Mouse (Mus musculus): ENCODE measurements around the gene Foxp1.

Foxp1 gene

DNA sequence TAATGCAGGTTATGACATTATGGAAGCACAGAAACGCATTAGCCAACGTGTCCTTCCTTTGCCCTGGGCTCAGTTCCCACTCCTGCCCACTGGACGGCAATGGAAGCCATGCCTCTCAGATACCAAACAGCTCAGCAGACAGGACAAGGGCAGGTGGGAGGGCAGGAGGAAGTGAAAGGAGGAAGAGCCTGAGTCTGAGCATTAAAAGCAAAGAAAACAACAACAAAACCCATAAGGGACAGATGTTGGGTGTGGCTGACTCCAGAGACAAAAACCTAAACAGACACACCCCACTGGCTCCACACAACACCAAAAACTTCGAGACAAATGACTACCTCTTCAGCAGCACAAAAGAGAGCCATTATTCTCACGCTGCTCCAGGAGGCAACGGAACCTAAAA lies 515.0 kb downstream of the Foxp1 start:
- no peak for DNase-seq

DNA sequence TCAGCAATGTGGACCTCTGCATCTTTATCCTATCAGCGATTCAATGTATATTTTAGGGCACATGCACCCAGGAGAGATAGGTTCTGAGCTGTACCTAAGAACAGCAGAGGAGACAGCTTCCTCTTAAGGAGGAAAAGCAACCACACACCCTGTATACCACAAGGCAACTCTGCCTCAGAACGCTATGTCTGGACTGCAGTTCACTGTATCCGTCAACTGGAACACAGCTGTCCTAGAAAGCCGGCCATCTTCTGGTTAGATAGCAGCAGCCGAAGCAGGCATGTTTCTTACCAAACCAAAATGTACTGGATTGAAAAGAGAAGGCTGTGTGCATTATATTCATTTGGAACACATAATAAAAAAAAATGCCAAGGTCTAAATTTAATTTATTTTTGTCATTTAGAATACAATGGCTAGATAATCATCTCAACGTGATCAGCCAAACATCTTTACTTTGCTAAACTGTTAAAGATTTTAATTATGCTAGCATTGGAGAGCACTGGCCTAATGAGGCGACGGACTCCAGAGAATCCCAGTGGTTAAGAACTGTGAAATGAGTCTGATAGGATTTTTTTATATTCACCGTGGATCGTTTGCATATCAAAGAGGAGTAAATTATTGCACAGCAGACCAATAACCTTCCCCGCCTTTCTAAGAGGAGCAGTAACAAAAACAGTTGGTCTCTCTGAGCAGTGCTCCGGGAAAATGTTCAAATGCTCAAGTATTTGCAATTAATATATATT lies 518.1 kb downstream of the Foxp1 start:
- DNase-seq: no peak

DNA sequence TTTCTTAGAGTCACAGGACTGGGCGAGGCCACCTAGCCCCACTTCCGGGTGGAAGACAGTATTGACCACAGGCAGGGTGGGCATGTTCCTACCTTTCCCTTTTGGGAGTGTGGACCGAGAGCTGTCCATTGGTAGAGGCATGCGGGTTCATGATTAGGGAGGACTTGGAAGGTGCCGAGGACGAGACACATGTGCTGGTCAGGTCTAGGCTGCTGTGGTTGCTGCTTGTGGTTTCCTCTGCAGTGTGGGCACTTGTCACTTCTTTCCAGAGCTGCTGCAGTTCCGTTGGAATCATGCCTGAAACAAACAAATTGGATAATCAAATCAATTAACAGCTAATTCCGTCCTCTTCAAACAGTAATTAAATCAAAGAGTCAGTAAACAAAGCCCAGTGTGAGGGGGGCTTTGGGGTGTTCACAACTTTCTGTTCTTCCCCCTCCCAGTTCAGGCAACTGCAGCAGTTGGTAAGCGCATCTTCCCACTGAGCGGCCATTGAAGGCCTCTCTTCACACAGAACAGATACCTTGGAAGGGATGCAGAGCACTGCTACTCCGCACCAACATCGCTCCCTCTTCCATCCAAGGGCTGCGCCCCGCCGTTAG lies 519.3 kb downstream of the Foxp1 start:
- DNase-seq: no peak

DNA sequence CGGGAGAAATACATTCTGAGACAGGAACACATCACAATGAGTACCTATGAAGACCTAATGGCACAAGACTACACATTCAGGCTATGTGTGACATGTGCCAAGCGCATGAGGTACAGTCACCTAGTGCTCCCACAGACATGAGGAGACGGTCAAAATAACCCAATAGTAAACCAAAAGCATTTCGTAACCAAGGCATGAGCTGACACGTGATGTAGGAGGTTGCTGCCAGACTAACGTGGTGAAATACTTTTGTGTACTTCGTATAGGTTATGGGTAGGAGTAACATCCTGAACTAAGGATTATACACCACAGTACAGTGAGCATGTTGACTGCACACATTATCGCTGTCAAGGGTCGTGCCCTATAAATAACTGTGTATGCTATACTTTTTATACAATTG lies 520.9 kb downstream of the Foxp1 start:
- no peak for DNase-seq

DNA sequence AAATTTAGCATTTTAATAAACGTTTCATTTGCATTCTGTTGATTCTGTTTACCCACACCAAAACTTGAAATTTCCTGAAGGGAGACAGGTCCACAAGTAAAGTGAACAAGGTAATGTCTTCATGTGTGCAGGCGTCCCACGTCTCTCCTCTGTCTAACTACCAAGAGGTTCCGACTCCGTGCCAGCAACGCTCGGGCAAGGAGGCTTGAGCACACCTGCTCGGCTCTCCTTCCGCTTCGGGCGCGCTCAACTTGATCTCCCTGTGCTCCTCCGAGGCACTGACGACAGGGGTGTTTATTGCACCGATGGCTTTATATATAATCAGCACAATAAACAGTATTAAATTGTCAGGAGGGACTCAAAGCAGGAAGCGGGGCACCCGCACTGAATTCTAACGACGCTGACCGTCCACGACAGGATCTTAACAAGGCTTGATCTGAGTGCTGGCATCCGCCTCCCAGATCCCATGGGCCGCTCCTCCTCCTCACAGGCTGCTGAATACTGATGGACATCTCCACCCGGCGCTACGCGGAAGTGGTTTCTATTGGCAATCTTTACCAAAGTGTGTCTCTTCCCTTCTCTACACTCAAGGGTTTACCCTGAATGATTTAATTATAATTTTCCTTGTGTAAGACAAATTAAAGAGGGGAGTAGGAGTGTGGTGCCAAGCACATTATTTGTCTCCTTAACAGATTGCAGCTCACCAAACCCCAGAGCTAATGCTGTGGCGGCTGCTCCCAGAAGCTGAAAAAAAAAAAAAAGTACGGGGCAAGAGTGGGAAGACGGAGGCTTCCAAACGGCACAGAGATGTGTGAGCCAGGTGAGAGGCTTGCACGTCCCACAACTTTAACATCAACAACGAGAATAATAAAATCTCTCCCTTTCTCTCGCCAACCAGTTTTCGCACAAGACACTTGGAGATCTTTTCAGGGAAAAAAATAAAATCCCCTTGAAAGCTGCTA lies 523.3 kb downstream of the Foxp1 start:
- no peak for DNase-seq

DNA sequence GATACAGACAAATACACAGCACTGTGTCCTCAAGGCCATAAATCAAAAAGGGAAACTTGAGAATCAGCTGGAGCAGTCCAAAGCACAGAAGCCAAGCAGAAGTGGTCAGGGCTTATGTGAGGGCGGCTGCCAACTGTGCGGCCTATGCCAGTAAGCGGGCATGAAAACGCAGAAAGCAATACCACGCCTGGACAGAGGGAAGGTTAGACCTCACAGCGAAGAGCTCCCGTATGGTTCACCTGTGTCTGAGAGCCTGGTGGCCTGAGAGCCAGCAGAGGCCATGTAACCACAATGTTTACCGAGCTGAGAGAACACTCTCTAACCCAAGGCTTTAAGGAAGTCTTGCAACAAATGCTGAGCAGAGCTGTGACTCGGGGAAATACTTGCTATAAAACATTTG lies 524.8 kb downstream of the Foxp1 start:
- DNase-seq: no peak

DNA sequence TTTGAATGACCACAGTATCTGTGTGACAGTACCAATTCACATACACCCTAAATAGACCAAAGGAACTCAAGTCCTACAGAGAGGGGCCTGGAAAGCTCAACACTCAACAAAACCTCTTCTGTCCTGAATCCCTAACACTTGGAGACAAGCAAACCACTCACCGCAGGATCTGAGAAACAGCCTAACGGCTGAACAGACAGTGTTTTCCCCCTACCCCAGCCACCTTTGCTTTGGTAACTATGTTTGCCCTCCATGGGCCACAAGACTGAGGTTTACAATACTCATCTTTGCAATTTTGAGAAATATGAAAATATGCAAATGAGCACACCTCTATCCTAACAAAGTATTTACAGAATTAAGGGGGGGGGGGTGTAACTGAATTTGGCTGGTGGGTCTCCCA lies 525.7 kb downstream of the Foxp1 start:
- no peak for DNase-seq

DNA sequence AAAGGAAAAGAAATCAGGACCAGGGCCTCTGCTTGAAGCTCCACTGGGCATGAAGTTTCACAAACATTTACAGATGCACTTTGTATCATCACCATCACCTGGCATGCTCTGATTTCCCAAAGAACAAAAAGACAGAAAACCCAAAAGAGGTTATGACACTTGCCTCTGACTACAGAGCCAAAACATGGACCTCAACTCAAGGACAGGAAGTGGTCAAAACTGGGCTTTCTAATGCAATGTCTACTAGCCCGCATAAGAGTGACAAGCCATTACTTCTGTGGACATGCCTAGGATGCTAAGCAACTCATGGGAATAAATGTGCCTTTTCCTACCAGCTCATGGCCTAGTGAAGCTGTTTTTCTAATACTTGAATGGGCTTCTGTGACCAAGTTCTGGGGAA lies 526.2 kb downstream of the Foxp1 start:
- DNase-seq: no peak

DNA sequence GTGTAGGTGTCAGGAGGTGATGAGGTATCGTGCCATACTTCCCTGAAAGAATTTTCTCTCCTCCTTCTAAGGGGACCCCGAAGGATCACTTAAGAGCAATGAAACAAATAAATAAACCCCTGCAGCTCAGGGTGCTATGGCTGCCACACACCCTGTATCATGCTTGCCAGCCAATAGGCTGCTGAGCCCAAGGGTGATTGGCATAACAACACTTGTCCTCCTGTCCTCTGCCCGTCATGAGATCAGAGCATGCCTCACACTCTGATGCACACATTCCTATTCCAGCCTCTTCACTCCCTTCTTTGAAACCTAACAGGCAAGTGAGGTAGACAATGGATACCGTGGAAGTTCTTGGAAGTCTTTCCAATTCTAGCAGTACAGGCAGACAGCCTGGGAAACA lies 526.8 kb downstream of the Foxp1 start:
- DNase-seq: no peak

DNA sequence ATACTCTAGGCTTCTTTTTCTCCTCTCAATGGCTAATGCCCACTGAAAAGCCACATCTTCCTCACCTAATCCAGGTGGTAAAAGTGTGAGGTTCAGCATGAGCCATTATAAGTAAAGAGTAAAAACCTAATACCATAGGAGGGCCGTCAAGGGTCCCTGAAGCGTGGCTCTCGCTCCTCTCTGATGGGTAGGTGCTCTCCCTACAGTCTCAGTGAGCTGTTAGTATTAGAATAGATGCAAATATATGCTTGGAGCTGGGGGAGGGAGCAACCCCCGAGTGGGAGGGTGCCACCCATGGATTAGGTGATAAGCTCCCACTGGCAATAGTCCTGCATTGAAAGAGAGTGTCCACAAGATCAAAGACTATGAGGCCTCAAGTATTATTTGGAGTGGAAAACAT lies 527.6 kb downstream of the Foxp1 start:
- no peak for DNase-seq

DNA sequence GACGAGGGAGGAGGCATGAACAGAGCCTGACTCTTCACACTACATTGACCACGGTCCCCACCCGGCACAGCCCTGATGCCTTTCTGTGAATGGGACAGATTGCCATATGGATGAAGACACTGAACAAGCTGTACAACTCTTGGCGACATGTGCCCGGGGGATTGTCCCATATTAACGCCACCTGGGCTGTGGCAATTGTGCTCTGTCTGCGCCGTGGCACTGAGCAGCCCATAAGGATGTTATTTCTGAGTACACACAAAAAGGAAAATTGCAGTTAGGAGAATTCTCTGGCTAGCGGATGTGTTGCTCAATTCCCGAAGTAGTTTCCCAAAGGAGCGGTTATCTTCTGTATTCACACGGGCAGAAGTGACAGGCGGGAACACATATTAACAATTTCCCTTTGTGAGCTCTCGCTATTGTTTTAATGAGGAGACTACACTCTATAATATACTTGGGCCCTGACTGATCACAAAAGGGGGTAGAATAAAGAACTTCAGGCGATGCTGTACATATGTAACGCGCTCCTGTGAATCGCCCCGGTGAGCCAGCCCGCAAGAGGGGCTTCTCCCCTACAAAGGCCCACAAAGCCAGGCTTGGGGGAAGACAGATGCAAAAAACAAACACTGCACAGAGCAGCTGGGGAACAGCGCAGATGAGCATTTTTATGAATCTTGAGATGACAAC lies 528.3 kb downstream of the Foxp1 start:
- no peak for DNase-seq

DNA sequence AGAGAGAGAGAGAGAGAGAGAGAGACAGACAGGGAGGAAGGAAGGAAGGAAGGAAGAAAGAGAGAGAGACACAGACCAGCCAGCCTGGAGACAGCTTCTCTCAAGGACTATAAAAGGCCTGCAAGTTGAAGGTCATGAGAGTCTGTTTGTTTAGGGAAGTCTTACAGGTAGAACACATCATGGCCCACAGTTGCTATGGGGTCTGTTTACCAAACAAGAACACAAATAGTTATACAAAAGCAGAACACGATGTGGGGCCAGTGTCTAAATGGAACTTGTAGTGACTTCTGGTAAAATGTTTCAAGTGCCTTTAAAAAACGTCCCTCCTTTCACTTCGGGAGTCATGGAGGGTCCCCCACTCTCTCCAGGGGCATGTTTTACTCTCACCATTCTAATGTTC lies 529.3 kb downstream of the Foxp1 start:
- DNase-seq: no peak

DNA sequence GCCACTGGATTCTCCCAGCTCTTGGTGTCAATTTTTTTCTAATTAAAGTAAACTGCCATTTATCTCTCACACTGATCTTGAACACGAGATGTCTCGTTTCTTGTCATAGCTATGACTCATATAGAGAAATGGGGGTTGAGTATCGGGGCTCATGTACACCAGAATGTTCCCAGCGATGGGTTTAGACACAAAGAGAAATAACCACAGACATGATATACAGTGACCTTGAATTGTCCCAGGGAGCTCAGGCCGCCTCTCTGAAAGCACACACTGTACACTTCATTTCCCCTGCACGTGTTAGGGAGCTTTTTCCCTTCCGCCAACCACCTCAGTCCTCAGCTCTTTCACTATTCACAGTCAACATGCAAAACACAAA lies 529.8 kb downstream of the Foxp1 start:
- no peak for DNase-seq

DNA sequence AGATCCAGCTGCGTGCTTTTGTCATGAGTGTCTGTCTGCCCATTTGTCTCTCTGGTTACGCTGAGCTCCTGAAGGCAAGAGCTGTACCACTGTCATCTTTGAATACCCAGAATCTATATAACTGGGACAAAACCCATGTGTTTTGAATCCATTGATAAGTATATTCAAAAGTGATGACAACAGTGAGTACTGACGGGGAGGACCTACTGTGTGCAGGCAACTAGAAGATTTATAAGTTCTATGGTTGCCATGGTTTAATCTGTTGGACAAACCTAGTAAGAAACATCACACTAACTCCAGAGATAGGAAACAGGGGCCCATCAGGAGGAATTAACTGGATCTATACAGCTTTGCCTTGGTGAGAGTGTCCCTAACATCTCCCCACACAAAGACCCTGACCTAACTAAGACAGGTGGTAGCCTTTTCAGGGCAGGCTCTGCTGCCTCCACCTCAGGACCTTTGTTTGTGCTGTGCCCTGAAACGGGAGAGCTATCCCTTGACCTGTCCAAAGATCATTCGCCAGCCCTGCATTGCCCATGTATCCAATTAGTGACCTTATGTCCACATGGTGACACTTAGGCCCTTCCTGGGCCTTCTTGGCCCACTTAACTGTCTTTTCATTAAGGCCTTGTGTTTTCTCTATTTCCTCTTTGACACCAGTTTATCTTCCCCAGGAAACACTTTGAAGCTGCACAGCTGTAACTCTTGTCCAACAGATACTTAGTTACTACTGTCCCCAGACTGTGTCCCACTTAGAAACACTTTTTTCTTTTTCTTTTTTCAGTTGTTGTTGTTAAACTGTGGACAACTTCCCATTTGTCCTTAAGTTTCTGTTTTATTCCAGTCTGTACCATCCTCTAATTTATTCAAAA lies 530.4 kb downstream of the Foxp1 start:
- DNase-seq: no peak

DNA sequence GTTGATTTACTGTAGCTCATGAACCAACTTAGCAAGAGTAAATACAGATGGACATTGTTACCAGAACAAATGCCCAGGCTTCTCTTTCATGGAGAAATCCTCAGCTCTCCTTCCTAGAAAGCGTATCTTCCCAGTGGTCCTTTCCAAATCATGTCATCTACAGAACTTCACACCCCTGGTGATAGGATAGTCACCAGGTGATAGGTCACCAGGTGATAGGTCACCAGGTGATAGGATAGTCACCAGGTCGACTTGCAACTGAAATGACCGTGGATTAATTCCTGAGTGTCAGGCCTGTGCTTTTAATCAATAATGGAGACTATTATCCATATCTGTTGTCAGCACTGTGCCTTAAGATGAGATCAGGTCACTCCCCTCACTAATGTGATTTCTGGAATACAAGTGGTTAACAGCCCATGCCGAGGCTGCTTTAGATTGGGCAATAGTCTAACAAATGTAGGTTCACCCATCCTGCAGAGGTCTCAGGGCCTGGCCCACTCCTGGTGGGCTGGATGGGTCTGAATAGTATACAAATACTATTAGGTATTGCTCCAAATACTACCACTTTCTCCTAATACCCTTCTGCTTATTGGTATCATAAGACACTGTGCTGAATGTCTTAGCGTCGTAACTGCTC lies 534.9 kb downstream of the Foxp1 start:
- no peak for DNase-seq

DNA sequence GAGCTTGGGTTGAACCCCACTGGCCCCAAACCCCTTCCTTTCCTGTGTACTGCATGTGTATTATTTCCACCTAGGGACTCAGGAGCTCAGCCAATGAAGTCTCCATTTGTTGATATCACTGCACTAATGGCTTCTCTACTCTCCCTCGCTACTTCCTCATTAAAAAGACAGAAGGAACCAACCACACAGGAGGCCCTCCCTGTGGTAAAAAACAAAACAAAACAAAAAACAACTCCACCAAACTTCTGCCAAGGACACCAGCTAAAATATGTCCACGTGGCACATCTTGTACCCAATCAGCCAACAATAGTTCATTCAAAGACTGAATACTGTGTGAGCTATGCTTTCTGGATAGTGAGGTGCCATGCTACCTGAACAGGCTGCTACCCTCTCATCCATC lies 537.1 kb downstream of the Foxp1 start:
- DNase-seq: no peak

DNA sequence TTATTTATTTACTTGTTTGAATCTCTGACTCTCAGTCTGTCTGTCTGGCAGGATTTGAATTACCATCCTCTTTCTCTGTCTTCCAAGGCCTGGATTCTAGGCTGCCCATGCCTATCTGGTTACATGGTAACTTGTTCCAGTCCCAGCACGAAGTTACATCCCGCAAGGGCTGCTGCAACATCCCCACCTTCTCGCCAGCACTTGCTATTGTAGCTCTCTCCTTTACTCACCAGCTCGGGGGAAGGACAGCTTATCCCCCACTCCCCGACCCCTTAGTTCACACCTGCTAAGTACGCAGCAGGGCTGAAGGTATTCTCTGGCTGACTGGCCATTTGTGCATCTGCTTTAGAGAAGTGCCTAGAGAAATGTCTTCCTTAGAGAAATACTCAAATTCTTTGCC lies 537.9 kb downstream of the Foxp1 start:
- DNase-seq: no peak

DNA sequence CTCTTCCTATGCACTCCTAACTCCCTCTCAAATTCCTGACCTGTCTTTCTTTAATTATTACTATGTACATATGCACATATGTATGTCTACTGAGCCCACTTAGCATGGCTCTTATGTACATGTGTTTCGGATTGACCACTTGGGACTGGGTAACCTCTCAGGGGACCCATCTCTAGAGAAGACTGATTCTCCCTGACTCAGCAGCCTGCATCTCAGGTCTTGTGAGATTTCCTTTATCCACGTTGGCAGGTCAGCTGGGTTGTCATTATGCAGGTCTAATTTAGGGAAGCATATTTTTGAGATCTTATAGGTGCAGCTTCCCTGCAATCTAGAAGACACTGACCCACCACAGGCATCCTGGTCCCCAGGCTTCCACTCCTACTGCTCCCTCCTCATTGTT lies 538.5 kb downstream of the Foxp1 start:
- no peak for DNase-seq

DNA sequence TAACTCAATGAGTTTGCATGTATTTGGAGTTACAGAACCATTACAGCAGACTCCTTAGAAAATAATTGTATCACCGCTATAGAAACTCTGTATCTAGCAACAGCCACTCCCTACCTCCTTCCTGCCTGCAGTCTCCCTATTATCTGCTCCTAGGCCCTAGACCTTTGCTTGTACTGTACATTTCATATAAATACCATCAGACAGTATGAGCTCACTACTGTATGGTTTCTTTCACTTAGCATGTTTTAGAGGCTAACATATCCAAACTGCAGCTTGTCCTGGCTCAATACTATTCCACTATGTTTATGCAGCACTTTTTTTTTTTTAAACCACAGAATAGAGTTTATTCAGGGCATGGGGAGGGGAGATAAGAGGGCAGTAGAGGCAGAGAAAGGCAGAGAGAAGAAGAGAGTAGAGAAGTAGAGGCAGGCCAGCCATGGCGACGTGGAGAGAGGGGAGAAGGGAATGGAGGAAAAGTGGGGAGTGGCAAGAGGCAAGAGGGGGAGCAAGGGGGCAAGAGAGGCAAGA lies 539.1 kb downstream of the Foxp1 start:
- no peak for DNase-seq

DNA sequence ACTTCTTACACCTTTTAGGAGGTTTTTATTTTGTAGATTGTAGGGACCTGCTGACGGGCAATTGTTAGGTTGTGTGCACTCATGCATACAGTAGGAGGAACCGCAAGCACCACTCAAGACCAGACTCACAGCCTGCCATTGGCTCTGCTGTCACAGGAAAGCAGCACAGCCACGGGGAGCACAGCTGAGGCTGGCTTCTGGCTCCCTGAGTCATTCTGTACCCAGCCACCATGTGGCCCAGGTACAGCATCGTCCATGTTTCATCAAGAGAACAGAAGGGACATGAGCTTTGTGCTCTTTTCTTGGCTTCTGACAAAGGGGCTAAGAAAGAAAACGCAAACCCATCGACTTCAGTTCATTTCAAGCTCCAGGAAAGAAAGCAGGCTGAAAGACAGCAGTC lies 541.3 kb downstream of the Foxp1 start:
- no peak for DNase-seq

DNA sequence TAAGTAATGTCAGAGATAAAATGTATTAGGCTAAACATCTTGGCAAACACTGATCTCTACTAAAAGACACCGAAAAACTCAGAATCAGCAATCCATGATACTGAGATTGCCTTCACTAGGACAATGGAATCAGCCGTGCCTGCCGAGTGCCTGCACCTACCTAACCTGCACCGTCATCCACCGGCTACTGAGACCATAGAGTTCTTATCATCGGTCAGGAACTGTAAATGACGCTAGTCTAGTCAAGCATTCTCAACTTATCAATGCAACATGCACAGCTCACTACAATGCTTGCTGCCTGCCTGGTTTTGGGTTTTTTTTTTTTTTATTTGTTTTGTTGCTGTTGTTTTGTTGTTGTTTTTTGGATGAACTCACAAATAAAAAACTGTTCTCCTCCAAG lies 542.1 kb downstream of the Foxp1 start:
- no peak for DNase-seq

DNA sequence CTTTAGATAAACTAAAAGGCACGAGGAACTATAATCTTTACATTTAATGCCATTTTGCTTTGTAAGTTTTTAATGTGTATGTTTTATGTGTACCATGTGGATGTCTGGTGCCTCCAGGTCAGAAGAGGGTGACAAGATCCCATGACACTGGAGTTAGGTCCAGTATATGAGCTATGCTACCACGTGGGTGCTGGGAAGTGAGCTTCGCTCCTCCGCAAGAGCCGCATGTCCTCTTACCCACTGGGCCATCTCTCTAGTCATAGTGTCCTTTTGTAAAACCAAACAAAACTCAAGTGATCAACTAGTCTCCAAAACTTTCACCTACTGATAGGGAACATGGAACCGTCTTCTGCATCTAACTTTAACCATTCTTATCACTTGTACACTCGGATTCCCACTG lies 542.5 kb downstream of the Foxp1 start:
- DNase-seq: no peak

All from kidney, adult 8-10 months (tissue).